Mouse (Mus musculus): ENCODE results near the gene Nkain4. TPM values are rescaled to one million over a fixed set of nuclear protein-coding genes. Genes with fewer than 3 reads are reported as not detected.

Nkain4 gene
- not detected for polyA plus RNA-seq (2014; fragmentation: Illumina TruSeq; extraction: RNeasy Lipid Tissue Mini Kit (QIAGEN cat#74804); ENCODE audit: low read depth, low replicate concordance)

DNA sequence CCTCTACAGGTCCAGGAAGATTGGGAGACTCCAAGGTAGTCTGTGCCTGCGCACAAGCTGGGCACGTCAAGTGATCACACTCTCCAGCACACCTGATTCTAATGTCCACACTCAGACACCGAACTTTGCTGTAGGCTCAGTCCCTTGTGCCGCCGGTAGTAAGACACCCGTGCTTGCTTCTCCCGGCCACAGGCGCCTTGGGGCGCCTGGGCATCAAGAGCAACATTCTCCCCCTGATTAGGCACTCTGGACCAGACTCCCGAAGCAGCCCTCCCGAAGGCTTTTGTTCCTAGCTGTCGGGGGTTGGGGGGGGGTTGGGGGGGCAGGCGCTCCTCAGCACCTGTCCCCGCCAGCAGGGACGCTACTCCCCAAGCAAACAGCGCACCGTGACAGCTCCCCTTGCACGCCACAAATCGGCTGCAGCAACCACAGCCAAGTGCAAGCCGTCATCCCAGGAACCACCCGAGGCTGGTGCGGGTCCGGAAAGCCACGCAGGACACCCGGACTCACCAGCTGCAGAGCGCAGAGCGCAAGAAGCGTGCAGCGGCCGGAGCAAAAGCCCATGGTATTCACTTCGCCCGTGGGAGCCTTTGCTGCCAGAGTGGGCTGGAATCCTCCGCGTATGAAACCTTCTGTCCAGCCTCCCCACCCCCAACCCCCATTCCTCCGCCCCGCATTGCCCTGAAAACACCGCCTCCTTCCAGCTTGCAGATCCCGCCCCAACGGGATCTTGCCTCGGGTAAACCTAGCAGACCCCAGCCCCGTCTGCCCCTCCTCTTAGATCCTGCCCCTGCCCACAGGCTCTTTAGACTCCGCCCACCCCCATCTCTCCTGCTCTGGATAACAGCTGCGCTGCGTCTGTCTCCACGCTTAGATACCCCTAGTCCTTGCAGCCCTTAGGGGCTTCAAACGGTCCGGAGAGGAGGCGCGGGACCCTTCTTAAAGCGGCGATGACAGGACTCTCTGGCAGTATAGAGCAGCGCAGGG lies at the start of gene Nkain4:
TSS of gene Nkain4 (minus strand) at position 639 of the 987 bp plus-strand sequence.

DNA sequence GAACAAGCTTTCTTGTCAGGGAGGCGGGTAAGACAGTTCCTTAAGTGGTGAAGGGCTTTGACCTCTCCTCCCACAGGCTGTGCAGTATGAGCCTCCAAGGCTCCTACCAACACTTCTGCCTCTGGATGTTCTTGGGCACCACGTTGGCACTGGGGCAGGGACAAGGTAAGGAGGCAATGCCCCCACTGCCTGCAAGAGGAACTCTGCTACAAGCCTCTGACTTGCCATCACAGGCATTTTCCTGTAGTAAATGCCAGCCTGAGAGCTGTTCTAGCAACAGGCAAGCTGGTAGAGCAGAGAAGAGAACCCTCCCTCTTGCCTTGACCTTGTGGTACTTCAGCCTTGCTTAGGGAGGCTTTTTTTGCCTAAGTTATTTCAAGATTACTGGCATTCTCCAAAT lies 31.9 kb upstream of the Nkain4 start, which contains the start of gene Col20a1:
TSS of gene Col20a1 (plus strand) at position 87 of the 400 bp plus-strand sequence.

DNA sequence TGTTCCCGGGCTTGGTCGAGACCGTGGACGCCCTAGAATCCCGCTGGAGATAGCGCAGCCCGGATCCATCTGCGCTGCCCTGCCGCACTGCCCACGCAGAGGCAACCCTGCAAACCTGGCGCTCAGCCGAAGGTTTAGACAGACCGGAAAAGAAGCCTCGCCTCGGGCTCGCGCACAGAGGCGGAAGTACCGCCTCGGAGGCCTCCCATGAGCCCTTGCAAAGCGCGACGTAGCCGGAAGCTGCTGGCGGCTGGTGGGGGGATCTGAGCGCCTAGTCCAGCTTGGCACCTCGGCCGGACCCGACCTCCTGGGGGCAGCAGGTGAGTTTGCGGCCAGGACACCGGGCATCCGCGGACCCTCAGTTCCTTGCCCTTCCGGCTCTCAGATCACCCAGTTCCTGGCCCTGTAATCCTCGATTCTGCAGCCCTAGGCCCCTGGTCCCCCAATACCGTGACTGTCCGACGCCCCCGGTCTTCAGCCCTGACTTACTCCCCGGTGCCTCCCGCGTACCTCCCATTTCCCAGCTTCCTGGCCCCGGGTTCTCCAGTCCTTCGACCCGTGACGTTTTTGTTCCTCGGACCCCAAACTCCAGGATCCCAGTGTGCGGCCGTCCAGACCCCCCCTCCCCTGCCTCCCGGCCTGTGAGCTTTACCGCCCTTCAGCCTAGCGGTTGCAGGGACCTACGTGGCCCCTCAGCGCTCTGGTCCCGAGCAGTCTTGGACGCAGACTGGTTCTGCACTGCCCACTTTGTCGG lies 12.7 kb upstream of the Nkain4 start, which contains the start of gene Arfgap1:
TSS of gene Arfgap1 (plus strand) at position 216 of the 754 bp plus-strand sequence.

DNA sequence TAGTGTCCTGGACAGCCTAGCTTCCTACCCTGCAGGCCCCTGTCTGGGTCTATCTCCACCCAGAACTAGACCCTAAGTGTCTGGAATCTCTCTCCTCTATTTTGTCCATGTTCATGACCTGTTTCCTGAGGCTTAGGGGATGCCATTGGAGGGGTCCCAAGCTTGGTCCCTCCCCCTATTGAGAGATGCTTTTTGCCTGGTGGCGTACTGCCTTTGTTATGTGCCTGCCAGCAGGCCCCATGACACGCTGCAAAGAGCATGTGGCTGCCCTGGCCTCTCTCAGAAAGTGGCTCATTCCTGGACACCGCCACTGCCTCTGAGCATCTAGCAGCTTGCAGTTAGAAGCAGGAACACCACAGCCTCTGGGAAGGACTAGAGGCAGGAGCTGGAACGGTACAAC lies 25.8 kb downstream of the Nkain4 start, which contains the start of gene Birc7:
TSS of gene Birc7 (plus strand) at position 301 of the 400 bp plus-strand sequence.

DNA sequence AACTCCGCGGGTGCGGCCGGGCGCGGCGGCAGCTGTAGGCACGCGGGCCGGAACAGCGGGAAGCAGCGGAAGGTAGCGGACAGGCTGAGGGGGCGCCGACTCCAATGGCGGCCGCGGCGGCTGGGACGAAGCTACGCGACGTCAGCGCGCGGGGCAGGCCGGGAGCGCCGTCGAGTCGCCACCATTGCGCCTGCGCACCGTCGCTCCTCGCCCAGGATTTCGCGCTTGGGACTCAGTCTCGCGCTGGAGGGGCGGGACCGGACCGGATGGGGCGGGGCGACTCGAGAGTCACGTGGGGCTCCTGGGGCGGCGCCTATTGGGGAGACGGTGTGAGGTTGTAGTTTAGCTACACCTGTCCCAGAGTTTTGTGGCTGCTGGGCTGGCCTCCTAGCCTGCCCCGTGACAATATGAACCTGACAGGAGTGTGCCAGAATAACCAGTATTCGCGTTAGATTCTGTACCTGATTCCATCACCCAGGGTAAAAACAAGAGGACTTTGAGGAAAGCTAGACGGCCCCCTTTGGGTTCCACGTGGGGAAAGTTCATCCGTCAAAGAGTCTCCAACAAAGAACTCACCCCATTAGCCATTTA lies 33.6 kb downstream of the Nkain4 start, which contains the start of gene Ythdf1:
TSS of gene Ythdf1 (minus strand) at position 140 of the 591 bp plus-strand sequence.

Other genes starting within 250 kb of the Nkain4 start
- gene Dido1, start 244.7 kb downstream of the Nkain4 start, polyA plus RNA-seq (2014; fragmentation: Illumina TruSeq; extraction: RNeasy Lipid Tissue Mini Kit (QIAGEN cat#74804); ENCODE audit: low read depth, low replicate concordance): 15.1 TPM
- gene Gid8, start 244.6 kb downstream of the Nkain4 start, polyA plus RNA-seq (2014; fragmentation: Illumina TruSeq; extraction: RNeasy Lipid Tissue Mini Kit (QIAGEN cat#74804); ENCODE audit: low read depth, low replicate concordance): 40.3 TPM
- not detected for gene Slc17a9, start 229.4 kb downstream of the Nkain4 start, polyA plus RNA-seq (2014; fragmentation: Illumina TruSeq; extraction: RNeasy Lipid Tissue Mini Kit (QIAGEN cat#74804); ENCODE audit: low read depth, low replicate concordance)
- not detected for gene Bhlhe23, start 177.8 kb downstream of the Nkain4 start, polyA plus RNA-seq (2014; fragmentation: Illumina TruSeq; extraction: RNeasy Lipid Tissue Mini Kit (QIAGEN cat#74804); ENCODE audit: low read depth, low replicate concordance)
- gene Ythdf1, start 33.8 kb downstream of the Nkain4 start, polyA plus RNA-seq (2014; fragmentation: Illumina TruSeq; extraction: RNeasy Lipid Tissue Mini Kit (QIAGEN cat#74804); ENCODE audit: low read depth, low replicate concordance): 31.2 TPM
- gene Birc7, start 25.7 kb downstream of the Nkain4 start, polyA plus RNA-seq (2014; fragmentation: Illumina TruSeq; extraction: RNeasy Lipid Tissue Mini Kit (QIAGEN cat#74804); ENCODE audit: low read depth, low replicate concordance): not detected
- 2.5 TPM for gene Arfgap1, start 12.5 kb upstream of the Nkain4 start, polyA plus RNA-seq (2014; fragmentation: Illumina TruSeq; extraction: RNeasy Lipid Tissue Mini Kit (QIAGEN cat#74804); ENCODE audit: low read depth, low replicate concordance)
- gene Col20a1, start 31.8 kb upstream of the Nkain4 start, polyA plus RNA-seq (2014; fragmentation: Illumina TruSeq; extraction: RNeasy Lipid Tissue Mini Kit (QIAGEN cat#74804); ENCODE audit: low read depth, low replicate concordance): not detected
- gene Chrna4, start 88.8 kb upstream of the Nkain4 start, polyA plus RNA-seq (2014; fragmentation: Illumina TruSeq; extraction: RNeasy Lipid Tissue Mini Kit (QIAGEN cat#74804); ENCODE audit: low read depth, low replicate concordance): 4.8 TPM
- not detected for gene Kcnq2, start 180.6 kb upstream of the Nkain4 start, polyA plus RNA-seq (2014; fragmentation: Illumina TruSeq; extraction: RNeasy Lipid Tissue Mini Kit (QIAGEN cat#74804); ENCODE audit: low read depth, low replicate concordance)
- gene Eef1a2, start 202.3 kb upstream of the Nkain4 start, polyA plus RNA-seq (2014; fragmentation: Illumina TruSeq; extraction: RNeasy Lipid Tissue Mini Kit (QIAGEN cat#74804); ENCODE audit: low read depth, low replicate concordance): not detected
- 4.5 TPM for gene Ppdpf, start 232.5 kb upstream of the Nkain4 start, polyA plus RNA-seq (2014; fragmentation: Illumina TruSeq; extraction: RNeasy Lipid Tissue Mini Kit (QIAGEN cat#74804); ENCODE audit: low read depth, low replicate concordance)
- not detected for gene Ptk6, start 248.1 kb upstream of the Nkain4 start, polyA plus RNA-seq (2014; fragmentation: Illumina TruSeq; extraction: RNeasy Lipid Tissue Mini Kit (QIAGEN cat#74804); ENCODE audit: low read depth, low replicate concordance)

Measured in kidney, adult 10 weeks (tissue).